Mouse (Mus musculus) liver, embryonic 15.5 days (tissue): ENCODE measurements at regions not wholly inside any gene's neighbourhood (a gene's known extent, or its start where the extent isn't known, plus 50 kb on each side); places are given as distances from the start of the nearest gene placed in this dataset.
"Not testable (repeated sequence)": the region's sequence is repeated elsewhere in the genome, so short reads cannot be mapped to it uniquely, and the experiment has no call there.

Source experiments
- ATAC-seq: fragments of 200-750 bp; cut with Nextera tagmentation; 2 replicates; pipeline ENCODE4 v1.8.0; 2017; ENCODE audit warnings: moderate number of reproducible peaks, mild to moderate bottlenecking, moderate library complexity; ENCODE audit not compliant: insufficient read depth
- H3K27ac ChIP-seq: fragments of 300-500 bp; sonication (generic); replicated peaks from 2 replicates; pipeline ENCODE4 v1.5.1; 2015; ENCODE audit warnings: mild to moderate bottlenecking, inconsistent platforms
- H3K27me3 ChIP-seq: fragments of 300-500 bp; sonication (generic); 2 replicates; pipeline ENCODE4 v1.6.1; 2015; ENCODE audit warnings: mild to moderate bottlenecking, inconsistent platforms
- H3K36me3 ChIP-seq: fragments of 300-500 bp; sonication (generic); replicated peaks from 2 replicates; pipeline ENCODE4 v1.6.1; 2015; ENCODE audit warnings: moderate library complexity, mild to moderate bottlenecking, inconsistent platforms
- H3K4me1 ChIP-seq: fragments of 300-500 bp; sonication (generic); replicated peaks from 2 replicates; pipeline ENCODE4 v1.6.1; 2015; ENCODE audit warnings: inconsistent platforms
- H3K4me2 ChIP-seq: fragments of 300-500 bp; sonication (generic); 2 replicates; pipeline ENCODE4 v1.6.1; 2015; ENCODE audit warnings: moderate library complexity, mild to moderate bottlenecking, inconsistent platforms
- H3K4me3 ChIP-seq: fragments of 300-500 bp; sonication (generic); replicated peaks from 2 replicates; pipeline ENCODE4 v1.5.1; 2015; ENCODE audit warnings: mild to moderate bottlenecking, inconsistent platforms
- H3K9ac ChIP-seq: fragments of 300-500 bp; sonication (generic); 2 replicates; pipeline ENCODE4 v1.6.1; 2015; ENCODE audit warnings: moderate library complexity, mild to moderate bottlenecking, inconsistent platforms
- H3K9me3 ChIP-seq: fragments of 300-500 bp; sonication (generic); replicated peaks from 2 replicates; pipeline ENCODE4 v1.6.1; 2016; ENCODE audit warnings: inconsistent platforms
- WGBS: fragments of 180-500 bp; shearing (Covaris S2); methylation state at CpG from one replicate; pipeline ENCODE4 v1.1.7; 2015; ENCODE audit warnings: mixed read lengths; ENCODE audit not compliant: insufficient replicate concordance; 5-methylcytosine and 5-hydroxymethylcytosine counted together

- 62% methylated on average over 14 of the region's 14 CpGs for WGBS
- Histone ChIP-seq H3K27me3 (no peaks in the 10 kb centered on the region), H3K4me2 (no peak overlapping the region), H3K9ac (no peak overlapping the region), H3K27ac (no peak overlapping the region), H3K9me3 (no peaks in the 10 kb centered on the region), H3K36me3 (no peaks in the 10 kb centered on the region), H3K4me1 (peaks cover 10% of the 10 kb centered on the region; the same call in 1 of the 2 replicates), H3K4me3 (no peak overlapping the region)
- no peak for ATAC-seq
Observed at GRCm38 (mm10) chr8:126867121-126867988, 78.3 kb downstream of the Tomm20 start.

GRCm38 (mm10) chr8:126864314-126864948 lies 81.2 kb downstream of the Tomm20 start:
- no peak overlapping the region for H3K4me2 ChIP-seq
- H3K4me1 ChIP-seq = peaks cover 29% of the 10 kb centered on the region
- H3K27ac ChIP-seq = no peak overlapping the region
- no peak for ATAC-seq
- H3K9me3 ChIP-seq = no peaks in the 10 kb centered on the region
- H3K27me3 ChIP-seq = no peaks in the 10 kb centered on the region
- H3K4me3 ChIP-seq = no peak overlapping the region
- H3K36me3 ChIP-seq = no peaks in the 10 kb centered on the region
- WGBS = 67% methylated on average over 10 of the region's 10 CpGs
- H3K9ac ChIP-seq = no peak overlapping the region

GRCm38 (mm10) chr8:126863661-126864060 lies 82.0 kb downstream of the Tomm20 start:
- H3K36me3 ChIP-seq, H3K9ac ChIP-seq, H3K4me2 ChIP-seq, H3K9me3 ChIP-seq, H3K4me3 ChIP-seq, H3K27ac ChIP-seq, ATAC-seq, H3K27me3 ChIP-seq: not testable (repeated sequence)
- WGBS = 50% methylated on average over 1 of the region's 1 CpGs
- H3K4me1 ChIP-seq = peaks cover 29% of the 10 kb centered on the region

GRCm38 (mm10) chr8:126861754-126862153 lies 83.9 kb downstream of the Tomm20 start:
- no peaks in the 10 kb centered on the region for H3K36me3 ChIP-seq
- no peak overlapping the region for H3K4me2 ChIP-seq
- H3K27ac ChIP-seq = no peak overlapping the region
- H3K9ac ChIP-seq = no peak overlapping the region
- no peaks in the 10 kb centered on the region for H3K9me3 ChIP-seq
- H3K27me3 ChIP-seq = no peaks in the 10 kb centered on the region
- 74% methylated on average over 8 of the region's 8 CpGs for WGBS
- no peak overlapping the region for H3K4me3 ChIP-seq
- H3K4me1 ChIP-seq = peaks cover 34% of the 10 kb centered on the region
- no peak for ATAC-seq

- Histone ChIP-seq H3K4me1 (peaks cover 34% of the 10 kb centered on the region), H3K27me3 (no peaks in the 10 kb centered on the region), H3K9me3 (no peaks in the 10 kb centered on the region), H3K4me2 (no peak overlapping the region), H3K27ac (no peak overlapping the region), H3K36me3 (no peaks in the 10 kb centered on the region), H3K9ac (no peak overlapping the region), H3K4me3 (no peak overlapping the region)
- 69% methylated on average over 7 of the region's 7 CpGs for WGBS
- no peak for ATAC-seq
Observed at GRCm38 (mm10) chr8:126860630-126861029, 85.0 kb downstream of the Tomm20 start.

GRCm38 (mm10) chr8:126859706-126860424 lies 85.8 kb downstream of the Tomm20 start:
- 26% methylated on average over 5 of the region's 5 CpGs for WGBS
- no peaks in the 10 kb centered on the region for H3K27me3 ChIP-seq
- no peak for ATAC-seq

GRCm38 (mm10) chr8:126857307-126858203 lies 88.1 kb downstream of the Tomm20 start:
- H3K36me3 ChIP-seq = no peaks in the 10 kb centered on the region
- H3K9me3 ChIP-seq = no peaks in the 10 kb centered on the region
- no peak overlapping the region for H3K4me3 ChIP-seq
- no peak overlapping the region for H3K9ac ChIP-seq
- H3K27me3 ChIP-seq = no peaks in the 10 kb centered on the region
- H3K4me1 ChIP-seq = peaks cover 44% of the 10 kb centered on the region
- 26% methylated on average over 13 of the region's 13 CpGs for WGBS
- no peak overlapping the region for H3K4me2 ChIP-seq
- ATAC-seq = no peak
- H3K27ac ChIP-seq = no peak overlapping the region

More at GRCm38 (mm10) chr8:126859706-126860424, 85.8 kb downstream of the Tomm20 start:
- Histone ChIP-seq H3K4me3 (no peak overlapping the region), H3K9ac (no peak overlapping the region), H3K9me3 (no peaks in the 10 kb centered on the region), H3K4me2 (no peak overlapping the region), H3K4me1 (peaks cover 34% of the 10 kb centered on the region), H3K27ac (no peak overlapping the region), H3K36me3 (no peaks in the 10 kb centered on the region)

- Histone ChIP-seq H3K9me3 (no peaks in the 10 kb centered on the region), H3K4me1 (peaks cover 40% of the 10 kb centered on the region), H3K27ac (no peak overlapping the region), H3K27me3 (no peaks in the 10 kb centered on the region), H3K4me2 (no peak overlapping the region), H3K9ac (no peak overlapping the region), H3K36me3 (no peaks in the 10 kb centered on the region), H3K4me3 (no peak overlapping the region)
- ATAC-seq = no peak
- 31% methylated on average over 5 of the region's 5 CpGs for WGBS
Observed at GRCm38 (mm10) chr8:126855914-126856313, 89.7 kb downstream of the Tomm20 start.

GRCm38 (mm10) chr8:126855056-126855609 lies 90.5 kb downstream of the Tomm20 start:
- no peaks in the 10 kb centered on the region for H3K36me3 ChIP-seq
- no peaks in the 10 kb centered on the region for H3K27me3 ChIP-seq
- no peak overlapping the region for H3K9ac ChIP-seq
- ATAC-seq = no peak
- no peak overlapping the region for H3K4me2 ChIP-seq
- peaks cover 40% of the 10 kb centered on the region for H3K4me1 ChIP-seq
- no peak overlapping the region for H3K4me3 ChIP-seq
- WGBS = 23% methylated on average over 2 of the region's 2 CpGs
- H3K9me3 ChIP-seq = no peaks in the 10 kb centered on the region
- H3K27ac ChIP-seq = no peak overlapping the region
